Mouse (Mus musculus) CD4-positive, CD25-positive, alpha-beta regulatory T cell, adult 2 months (primary cell): ENCODE data around the gene Zfp346.

Source experiments
- DNase-seq: peaks from one replicate; pipeline ENCODE4 v3.0.0-alpha.2; 2012; ENCODE audit warnings: low read depth, low spot score

Gene Zfp346

GRCm38 (mm10) chr13:55105045-55105952 is at the start of gene Zfp346:
TSS of gene Zfp346 (plus strand) at chr13:55105311.
- DNase-seq, result peak; percentile 98

- peak; percentile 53 for DNase-seq
Observed at GRCm38 (mm10) chr13:55058042-55058441, 47.1 kb upstream of the Zfp346 start.

- DNase-seq, result no peak
Observed at GRCm38 (mm10) chr13:55063276-55063675, 41.8 kb upstream of the Zfp346 start.

- no peak for DNase-seq
Observed at GRCm38 (mm10) chr13:55069719-55070118, 35.4 kb upstream of the Zfp346 start.

GRCm38 (mm10) chr13:55071322-55071721 is 33.8 kb upstream of the Zfp346 start:
- peak; percentile 69 for DNase-seq

GRCm38 (mm10) chr13:55075597-55075996 is 29.5 kb upstream of the Zfp346 start:
- no peak for DNase-seq

GRCm38 (mm10) chr13:55092588-55092987 is 12.5 kb upstream of the Zfp346 start:
- no peak for DNase-seq

- peak; percentile 45 for DNase-seq
Observed at GRCm38 (mm10) chr13:55097841-55098240, 7.3 kb upstream of the Zfp346 start.

- DNase-seq, result peak; percentile 76
Observed at GRCm38 (mm10) chr13:55099066-55099725, 5.9 kb upstream of the Zfp346 start.

- DNase-seq, result peak; percentile 92
Observed at GRCm38 (mm10) chr13:55099726-55100478, 5.2 kb upstream of the Zfp346 start, which contains the start of gene Uimc1. TSS of gene Uimc1 (minus strand) at chr13:55100300.

- DNase-seq, result no peak
Observed at GRCm38 (mm10) chr13:55101627-55102026, 3.5 kb upstream of the Zfp346 start.

GRCm38 (mm10) chr13:55102366-55102765 is 2.7 kb upstream of the Zfp346 start:
- no peak for DNase-seq

- no peak for DNase-seq
Observed at GRCm38 (mm10) chr13:55103351-55103750, 1.8 kb upstream of the Zfp346 start.

GRCm38 (mm10) chr13:55105953-55106691 is 1.0 kb downstream of the Zfp346 start:
- DNase-seq, result peak; percentile 17

GRCm38 (mm10) chr13:55107116-55107515 is 2.0 kb downstream of the Zfp346 start:
- no peak for DNase-seq

GRCm38 (mm10) chr13:55107694-55108093 is 2.6 kb downstream of the Zfp346 start:
- DNase-seq, result no peak

GRCm38 (mm10) chr13:55114375-55114774 is 9.3 kb downstream of the Zfp346 start:
- DNase-seq, result no peak

GRCm38 (mm10) chr13:55124903-55125302 is 19.8 kb downstream of the Zfp346 start:
- no peak for DNase-seq

- DNase-seq, result no peak
Observed at GRCm38 (mm10) chr13:55133448-55133847, 28.3 kb downstream of the Zfp346 start, which contains the start of gene Gm17617. TSS of gene Gm17617 (minus strand) at chr13:55133548.

GRCm38 (mm10) chr13:55135382-55135781 is 30.3 kb downstream of the Zfp346 start:
- peak; percentile 51 for DNase-seq

GRCm38 (mm10) chr13:55140271-55140670 is 35.2 kb downstream of the Zfp346 start:
- no peak for DNase-seq
